Mouse (Mus musculus): ENCODE measurements around the gene Olfr157. TPM values are rescaled to one million over a fixed set of nuclear protein-coding genes. Genes with fewer than 3 reads are reported as not detected.

The Olfr157 gene
- total RNA-seq (2021), result not detected
- long read RNA-seq, experiment 1, result 0 reads
- long read RNA-seq, experiment 2, result 0 reads

DNA sequence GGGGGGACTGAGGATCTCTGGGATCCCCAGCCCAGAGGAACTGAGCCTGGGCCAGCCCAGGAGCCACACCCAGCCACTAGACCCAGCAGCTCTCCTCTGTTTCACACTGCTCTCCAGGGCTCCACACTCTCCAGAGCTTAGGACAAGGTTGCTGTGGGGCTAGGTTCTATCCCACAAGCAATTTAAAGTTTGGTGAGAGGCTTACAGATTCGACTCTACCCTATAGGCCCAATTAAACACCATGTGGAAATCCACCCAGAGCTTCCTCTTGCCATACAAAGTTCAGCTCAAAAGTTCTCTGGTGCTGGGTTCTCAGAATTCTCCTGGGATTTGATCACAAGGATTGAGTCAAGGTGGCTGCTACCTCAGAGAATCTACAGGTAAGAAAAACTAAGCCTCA, at the start of gene Olfr157:
TSS of gene Olfr157 (minus strand) at position 101 of the 400 bp plus-strand sequence.
- no peak for TF ChIP-seq CTCF (IDR thresholded peaks at IDR 0.05)
- H3K4me3 ChIP-seq, result no peak within 1 kb of the TSS
- no peak for DNase-seq (ENCODE audit: extremely low spot score in 1 of 2, low spot score in 2 of 2)
- intact Hi-C loops (cut with DNase I), result no loop called here
- no peak within 1 kb of the TSS for H3K27ac ChIP-seq

DNA sequence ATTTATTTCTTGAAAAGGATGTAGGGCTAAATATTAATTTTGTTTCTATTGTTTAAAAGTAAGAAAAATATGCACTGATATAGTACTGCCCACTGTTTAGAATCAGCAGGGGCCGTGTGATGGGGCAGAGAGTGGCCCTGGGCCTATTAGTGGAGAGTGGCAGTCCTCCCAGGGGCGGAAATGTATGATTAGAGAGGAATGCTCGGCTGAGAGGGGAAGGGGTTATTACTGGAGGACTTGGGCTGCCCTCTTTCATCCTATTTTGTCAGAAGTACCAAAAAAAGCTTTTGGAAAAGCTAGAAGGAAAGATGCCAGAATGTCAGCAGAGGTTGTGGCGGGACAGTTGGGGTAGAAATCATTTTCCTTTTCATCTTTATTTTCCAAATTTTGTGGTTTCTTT, 44.2 kb upstream of the Olfr157 start:
- Histone ChIP-seq H3K4me3 (no peak overlapping the region), H3K27ac (no peak overlapping the region; the same call in 1 of the 2 replicates)
- no peak for TF ChIP-seq CTCF (IDR thresholded peaks at IDR 0.05)
- DNase-seq (ENCODE audit: extremely low spot score in 1 of 2, low spot score in 2 of 2), result no peak
- intact Hi-C loops (cut with DNase I), result no loop called here

DNA sequence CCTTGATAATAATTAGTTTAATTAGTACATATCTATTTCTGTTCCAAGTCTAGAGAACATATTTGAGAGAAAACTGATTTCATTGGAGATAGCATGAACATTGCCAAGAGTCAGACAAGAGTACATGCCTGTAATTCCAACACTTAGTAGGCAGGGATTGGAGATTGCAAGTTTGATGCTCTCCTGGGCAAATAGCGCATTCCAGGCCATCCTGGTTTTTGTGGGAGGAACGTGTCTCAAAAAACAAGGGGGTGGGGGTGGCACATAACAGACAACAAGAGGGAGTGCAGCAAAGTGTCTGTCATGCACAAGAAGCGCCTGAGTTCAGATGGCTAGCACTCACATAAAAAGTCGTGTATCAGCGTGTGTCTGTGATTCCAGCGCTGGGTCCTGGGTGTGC, 39.6 kb upstream of the Olfr157 start:
- no peak for DNase-seq (ENCODE audit: extremely low spot score in 1 of 2, low spot score in 2 of 2)
- Histone ChIP-seq H3K27ac (no peak overlapping the region), H3K4me3 (no peak overlapping the region)
- no peak for TF ChIP-seq CTCF (IDR thresholded peaks at IDR 0.05)
- intact Hi-C loops (cut with DNase I), result no loop called here

DNA sequence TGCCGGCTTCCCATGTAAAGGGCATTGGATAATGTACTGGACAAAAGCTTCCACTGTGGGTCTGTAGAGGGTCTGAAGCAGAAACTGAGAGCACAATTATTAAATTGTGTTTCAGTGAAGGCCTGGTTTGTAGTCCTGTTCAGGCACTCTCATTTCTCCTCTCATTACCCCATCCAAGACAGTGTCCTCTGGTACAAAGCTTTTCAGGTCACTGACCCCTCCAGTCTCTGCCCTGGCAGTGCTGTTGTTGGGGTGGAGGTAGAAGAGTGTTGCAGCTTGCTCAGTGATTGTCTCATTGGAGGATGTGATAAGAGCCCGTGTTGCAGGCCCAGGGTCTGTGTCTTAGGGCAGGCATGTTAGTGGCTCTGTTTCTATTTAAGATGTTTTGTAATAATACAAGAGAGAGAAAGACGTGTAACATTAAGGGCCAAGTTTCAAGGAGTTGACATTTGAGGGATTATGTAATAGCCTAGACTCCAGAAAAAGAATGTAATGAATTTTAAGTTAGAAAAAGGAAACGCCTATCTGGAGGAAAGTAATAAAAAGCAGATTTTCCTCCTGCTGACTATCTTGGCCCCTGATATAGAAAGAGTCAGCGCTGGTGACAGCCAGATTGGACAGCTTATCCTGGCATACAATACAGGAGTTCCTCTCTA, 38.2 kb upstream of the Olfr157 start:
- no peak for TF ChIP-seq CTCF (IDR thresholded peaks at IDR 0.05)
- intact Hi-C loops (cut with DNase I), result no loop called here
- no peak for DNase-seq (ENCODE audit: extremely low spot score in 1 of 2, low spot score in 2 of 2)
- peak overlapping the region; percentile 12; the same call in 1 of the 2 replicates for H3K27ac ChIP-seq
- H3K4me3 ChIP-seq, result no peak overlapping the region

DNA sequence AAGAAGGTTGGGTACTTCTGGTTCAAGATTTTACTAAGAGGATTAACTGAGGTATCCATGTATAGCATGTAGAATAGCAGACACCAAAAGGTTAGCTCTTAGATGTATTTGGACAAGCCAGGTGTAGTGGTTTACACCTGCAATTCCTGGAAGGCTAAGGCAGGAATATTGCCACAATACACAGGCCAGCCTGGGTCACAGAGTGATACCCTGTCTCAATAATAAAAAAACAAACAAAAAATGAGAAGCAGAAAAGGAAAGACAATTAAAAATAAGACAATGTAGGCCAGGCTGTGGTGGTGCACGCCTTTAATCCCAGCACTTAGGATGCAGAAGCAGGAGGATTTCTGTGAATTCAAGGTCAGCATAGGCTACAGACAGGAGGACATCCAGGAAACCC, 37.2 kb upstream of the Olfr157 start:
- TF ChIP-seq CTCF (IDR thresholded peaks at IDR 0.05), result no peak
- intact Hi-C loops (cut with DNase I), result no loop called here
- no peak for DNase-seq (ENCODE audit: extremely low spot score in 1 of 2, low spot score in 2 of 2)
- H3K4me3 ChIP-seq, result no peak overlapping the region
- no peak overlapping the region for H3K27ac ChIP-seq

DNA sequence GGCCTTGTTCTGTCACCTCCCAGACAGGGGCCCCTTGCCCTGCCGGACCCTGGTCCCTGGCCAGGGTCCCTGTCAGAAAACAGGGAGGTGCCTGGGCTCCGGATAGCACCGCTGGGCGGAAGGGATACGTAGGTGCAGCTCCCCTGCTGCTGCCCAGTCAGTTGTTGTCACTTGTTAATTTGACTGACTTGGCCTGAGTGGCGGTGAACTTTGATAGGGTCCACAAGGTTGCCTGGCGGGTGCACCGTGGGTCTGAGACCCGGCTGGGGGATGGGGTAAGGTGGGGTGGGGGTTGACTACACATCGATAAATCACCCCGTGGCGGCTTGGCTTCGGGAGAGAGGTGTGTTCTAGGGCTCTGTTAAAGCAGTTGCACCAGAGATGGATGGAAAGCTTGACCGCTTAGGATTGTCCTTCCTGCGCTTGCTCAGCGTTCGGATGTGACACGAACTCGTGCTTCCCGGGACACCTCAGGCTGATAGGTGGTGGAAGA, 36.0 kb upstream of the Olfr157 start:
- intact Hi-C loops (cut with DNase I), result no loop called here
- DNase-seq (ENCODE audit: extremely low spot score in 1 of 2, low spot score in 2 of 2), result peak; percentile 11 to 15
- Histone ChIP-seq H3K4me3 (peak overlapping the region; percentile 84), H3K27ac (peak overlapping the region; percentile 76)
- TF ChIP-seq CTCF (IDR thresholded peaks at IDR 0.05), result no peak; the same call in 1 of the 2 replicates

DNA sequence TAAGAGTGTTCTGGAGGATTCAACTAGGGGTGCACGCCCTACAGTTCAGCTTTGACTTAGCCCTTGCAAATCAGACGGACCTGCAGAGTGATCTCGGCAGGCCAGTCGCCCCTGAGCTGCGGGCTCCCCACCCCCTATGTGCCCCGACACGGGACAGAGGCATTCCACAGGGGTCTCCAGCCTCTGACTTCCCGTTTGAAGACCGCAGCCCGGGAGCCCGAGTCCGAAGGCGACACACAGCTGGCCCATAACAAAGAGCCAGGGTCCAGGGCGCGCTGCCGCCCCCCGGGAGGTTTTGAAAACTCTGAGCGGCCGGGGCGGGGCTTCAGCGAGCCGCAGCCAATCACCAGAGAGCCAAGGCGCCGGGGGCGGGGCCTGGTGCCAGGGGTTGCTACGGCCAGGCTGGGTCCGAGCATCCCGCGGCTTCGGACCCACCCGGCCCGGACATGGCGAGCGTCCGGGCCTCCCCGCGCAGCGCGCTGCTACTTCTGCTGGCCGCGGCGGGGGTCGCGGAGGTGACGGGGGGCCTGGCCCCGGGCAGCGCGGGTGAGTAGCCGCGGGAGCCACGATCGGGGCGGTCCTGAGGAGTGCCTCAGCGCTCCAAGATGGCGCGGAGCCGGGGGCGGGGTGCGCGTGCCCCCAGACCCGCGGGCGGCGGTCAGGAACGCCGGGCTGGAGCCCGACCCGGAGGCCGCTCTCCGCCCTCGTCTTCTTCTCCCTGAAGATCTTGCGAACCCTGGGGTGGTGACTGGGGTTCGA, 35.3 kb upstream of the Olfr157 start, which contains the start of gene Reck:
TSS of gene Reck (plus strand) at position 371 of the 759 bp plus-strand sequence.
- Histone ChIP-seq H3K27ac (peak within 1 kb of the TSS; percentile 76), H3K4me3 (peak within 1 kb of the TSS; percentile 84)
- peak; percentile 81 to 83 for DNase-seq (ENCODE audit: extremely low spot score in 1 of 2, low spot score in 2 of 2)
- intact Hi-C loops (cut with DNase I), result no loop called here
- no peak for TF ChIP-seq CTCF (IDR thresholded peaks at IDR 0.05)

DNA sequence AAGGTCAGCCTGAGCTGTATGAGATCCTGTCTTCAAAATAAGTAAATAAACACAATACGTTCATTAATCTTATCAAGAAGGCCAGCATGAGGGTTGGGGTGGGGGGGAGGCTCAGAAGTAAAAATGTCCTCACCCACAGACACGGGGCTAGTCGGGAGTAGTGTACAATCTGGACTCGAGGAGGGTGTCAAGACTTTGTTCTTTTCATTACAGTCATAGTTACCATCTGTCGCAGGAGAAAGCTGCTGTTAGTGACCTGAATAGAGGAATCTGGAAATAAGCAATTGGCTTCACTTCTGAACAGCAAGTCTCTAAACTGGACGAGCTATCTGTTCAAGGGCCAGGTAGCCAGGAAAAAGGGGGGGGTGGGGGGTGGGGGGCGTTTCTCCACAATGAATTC, 34.5 kb upstream of the Olfr157 start:
- no peak for TF ChIP-seq CTCF (IDR thresholded peaks at IDR 0.05)
- DNase-seq (ENCODE audit: extremely low spot score in 1 of 2, low spot score in 2 of 2), result no peak
- H3K4me3 ChIP-seq, result no peak overlapping the region
- H3K27ac ChIP-seq, result no peak overlapping the region
- intact Hi-C loops (cut with DNase I), result no loop called here

DNA sequence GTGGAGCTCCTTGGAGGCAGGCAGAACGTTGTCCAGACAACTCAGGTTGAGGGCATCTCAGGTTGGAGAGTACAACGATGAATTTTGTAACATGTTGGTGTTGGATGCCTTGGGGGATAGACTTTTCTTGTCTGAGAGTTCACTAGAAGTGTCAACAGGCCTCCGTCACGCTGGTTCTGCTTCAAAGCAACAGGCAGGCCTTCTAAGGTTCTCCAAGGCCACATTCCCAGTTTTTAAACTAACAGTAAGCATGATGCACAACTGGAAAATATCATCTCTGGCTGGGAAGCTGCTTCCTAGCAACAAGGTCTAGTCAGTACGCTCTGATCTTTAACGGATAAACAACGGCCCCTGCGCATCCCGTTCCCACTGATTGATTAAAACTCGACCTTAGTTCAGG, 29.8 kb upstream of the Olfr157 start:
- no peak for DNase-seq (ENCODE audit: extremely low spot score in 1 of 2, low spot score in 2 of 2)
- Histone ChIP-seq H3K4me3 (no peak overlapping the region), H3K27ac (no peak overlapping the region)
- intact Hi-C loops (cut with DNase I), result no loop called here
- TF ChIP-seq CTCF (IDR thresholded peaks at IDR 0.05), result no peak

DNA sequence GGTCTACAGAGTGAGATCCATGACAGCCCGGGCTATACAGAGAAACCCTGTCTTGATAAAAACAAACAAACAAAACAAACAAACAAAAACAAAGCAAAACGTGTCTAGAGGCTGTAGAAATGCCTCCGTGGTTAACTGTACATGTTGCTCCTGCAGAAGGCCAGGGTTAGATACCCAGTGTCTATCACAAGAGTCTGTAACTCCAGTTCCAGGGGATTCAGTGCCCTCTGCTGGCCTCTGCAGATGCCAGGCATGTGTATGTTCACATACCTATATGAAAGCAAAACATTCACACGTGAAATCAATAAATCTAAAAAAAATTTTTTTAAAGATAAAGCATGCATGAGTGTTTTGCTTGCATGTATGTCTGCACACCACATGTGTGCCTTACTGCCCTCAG, 23.3 kb upstream of the Olfr157 start:
- Histone ChIP-seq H3K4me3 (no peak overlapping the region), H3K27ac (no peak overlapping the region)
- no peak for DNase-seq (ENCODE audit: extremely low spot score in 1 of 2, low spot score in 2 of 2)
- intact Hi-C loops (cut with DNase I), result no loop called here
- no peak for TF ChIP-seq CTCF (IDR thresholded peaks at IDR 0.05)

DNA sequence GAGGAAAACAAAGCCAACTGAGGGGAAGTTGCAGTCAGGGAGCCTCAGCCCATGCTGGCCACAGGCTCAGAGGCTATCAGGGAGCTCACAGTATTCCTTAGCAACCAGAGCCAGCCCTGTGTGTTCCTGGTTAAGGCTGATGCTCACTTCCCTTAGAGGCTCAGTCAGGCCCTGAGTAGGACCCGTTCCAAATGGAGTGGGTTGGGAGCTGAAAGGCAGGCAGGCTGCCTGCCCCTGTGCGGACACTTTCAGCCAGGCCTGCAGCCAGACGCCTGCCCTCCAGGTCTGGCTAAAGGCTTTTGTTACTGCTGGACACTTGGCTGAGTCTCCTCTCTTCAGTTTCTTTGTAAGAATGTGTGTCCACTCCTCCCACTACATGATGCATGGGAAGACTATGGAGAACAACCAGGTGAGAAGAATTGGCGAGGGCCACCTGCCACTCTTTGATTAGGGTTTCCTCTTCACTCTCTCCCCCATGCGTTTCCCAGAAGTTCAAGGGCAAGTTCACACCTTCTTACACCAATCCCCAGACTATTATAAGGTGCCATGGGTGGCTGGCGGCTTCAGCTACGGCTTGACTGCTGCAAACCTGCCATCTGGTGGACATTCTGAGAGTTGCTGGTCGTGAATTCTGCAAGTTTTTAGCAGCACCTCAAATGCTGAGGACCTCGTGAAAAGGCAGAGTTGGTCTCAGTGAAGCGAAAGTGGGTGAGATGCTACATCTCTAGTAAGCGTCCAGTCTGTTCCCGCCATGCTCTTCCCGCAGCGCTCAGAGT, 20.9 kb upstream of the Olfr157 start:
- Histone ChIP-seq H3K27ac (no peak overlapping the region), H3K4me3 (no peak overlapping the region)
- intact Hi-C loops (cut with DNase I), result loop anchor here (2.0 kb wide), 4 partner anchors 36 to 230 kb away; partner anchors contain the start of gene Npr2
- peak; percentile 70 to 76 for DNase-seq (ENCODE audit: extremely low spot score in 1 of 2, low spot score in 2 of 2)
- peak; percentile 84 for TF ChIP-seq CTCF (IDR thresholded peaks at IDR 0.05)

Data from left cerebral cortex, adult 2 months (tissue).